ENCODE assay signal across 23 mouse cellular contexts in the genomic region with DNA sequence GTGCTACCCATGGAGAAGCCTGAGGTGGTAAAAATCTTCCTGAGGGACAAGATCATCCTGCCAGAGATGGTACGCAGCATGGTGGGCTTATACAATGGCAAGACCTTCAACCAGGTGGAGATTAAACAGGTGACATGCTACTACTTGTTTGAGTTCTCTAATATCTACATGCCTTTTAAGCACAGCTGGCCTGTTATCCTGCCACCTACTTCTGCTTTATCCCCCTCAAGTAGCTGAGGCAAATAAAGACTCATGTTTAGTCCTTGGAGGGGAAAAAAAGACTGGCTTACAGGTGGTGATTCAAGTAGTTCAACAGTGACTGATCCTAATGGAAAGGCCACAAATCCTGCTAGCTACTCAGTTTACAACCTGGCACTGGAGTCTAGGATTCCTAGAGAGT. TPM values are rescaled to one million over a fixed set of nuclear protein-coding genes. Genes with fewer than 3 reads are reported as not detected.
A peak's percentile ranks its signal among the peaks of the same experiment; 100 is the strongest.
DNase-seq lines count a peak whose midpoint lies in the region; ATAC-seq and TF ChIP-seq lines count a peak whose summit lies in the region.
"Had no signal": no experiment of that assay in that cellular context is flagged by ENCODE, and none has a peak within 500 bp of the region (broad histone marks: within the 10 kb centered on the region; RNA-seq: fewer than 3 reads in every experiment).

No protein-coding gene starts in this region.

- H3K4me3 ChIP-seq in heart, embryonic 11.5 days (ENCODE audit: low read depth, low read length) = no peak overlapping the region
- no peak overlapping the region for H3K4me3 ChIP-seq in ES-E14 (ENCODE audit: insufficient read depth in 1 of 2, low read depth in 1 of 2, low read length in 2 of 2, poor library complexity in 1 of 2, severe bottlenecking in 1 of 2)
- no peak overlapping the region for H3K4me3 ChIP-seq in forebrain, embryonic 11.5 days (ENCODE audit: low read depth, low read length)
- H3K4me3 ChIP-seq: embryonic facial prominence, embryonic 10.5 days; embryonic facial prominence, embryonic 12.5 days; forebrain, embryonic 12.5 days had no signal

- no peaks in the 10 kb centered on the region for H3K9me3 ChIP-seq in heart, embryonic 11.5 days (replicated peaks; ENCODE audit: control insufficient read depth, low read length)
- H3K9me3 ChIP-seq in ES-E14 (ENCODE audit: control insufficient read depth, insufficient read depth, low read depth, low read length) = no peaks in the 10 kb centered on the region
- H3K9me3 ChIP-seq in forebrain, embryonic 11.5 days (ENCODE audit: control insufficient read depth, low read length) = no peaks in the 10 kb centered on the region
- H3K9me3 ChIP-seq: embryonic facial prominence, embryonic 10.5 days; embryonic facial prominence, embryonic 12.5 days; forebrain, embryonic 12.5 days had no signal

- no peak for ATAC-seq in heart, embryonic 11.5 days (replicated peaks; ENCODE audit: insufficient number of reproducible peaks, low FRiP score, low TSS enrichment)
- ATAC-seq in forebrain, embryonic 11.5 days (replicated peaks; ENCODE audit: low FRiP score) = no peak
- ATAC-seq: activated CD4-positive, CD25-positive, alpha-beta regulatory T cell, adult 4 months; CD4-positive, CD25-positive, alpha-beta regulatory T cell, adult 4 months; forebrain, embryonic 14.5 days; forebrain, embryonic 16.5 days; Patski had no signal

- WGBS in heart, embryonic 11.5 days (ENCODE audit: insufficient replicate concordance) = 96% methylated on average over 1 of the region's 1 CpGs
- 93% methylated on average over 1 of the region's 1 CpGs for WGBS in forebrain, embryonic 11.5 days

- in situ Hi-C loops in ES-E14 (cut with MboI; ENCODE audit: low sequenced_read_pairs in 2 of 2, unreplicated experiment in 2 of 2) = no loop called here

- peak; percentile 59 for DNase-seq in heart, adult 11 months
- no peak for DNase-seq in ES-E14 (ENCODE audit: low read depth, low spot score)
- no peak for DNase-seq in forebrain, embryonic 11.5 days (ENCODE audit: low spot score)
- DNase-seq in frontal cortex, postnatal 36 days (ENCODE audit: low spot score in 2 of 2) = no peak
- DNase-seq: adrenal gland, adult 8-10 months; adrenal gland, postnatal 14 days; adrenal gland, postnatal 36 days; B cell, adult 2 months; cerebellum, adult 11-12 months; cerebellum, adult 2 months; cerebellum, adult 9-10 months; cerebellum, postnatal 10 days; cerebellum, postnatal 25 days had no signal

- H3K36me3 ChIP-seq in heart, embryonic 11.5 days (ENCODE audit: control insufficient read depth, insufficient read depth, low read length) = 0 out of 2 replicates have a peak, but pooled peaks cover 2% of the 10 kb centered on the region
- peaks cover 7% of the 10 kb centered on the region for H3K36me3 ChIP-seq in ES-E14 (ENCODE audit: control insufficient read depth, insufficient read depth, low read length, poor library complexity, severe bottlenecking)
- no peaks in the 10 kb centered on the region for H3K36me3 ChIP-seq in forebrain, embryonic 11.5 days (ENCODE audit: control insufficient read depth, insufficient read depth, low read length)
- H3K36me3 ChIP-seq: forebrain, embryonic 12.5 days had no signal

- H3K27ac ChIP-seq in heart, embryonic 11.5 days (ENCODE audit: low read depth, low read length) = no peak overlapping the region
- 0 out of 2 replicates have a peak overlapping the region, but pooled peaks have one; percentile 36 for H3K27ac ChIP-seq in ES-E14 (ENCODE audit: insufficient read depth, low read depth, low read length, poor library complexity, severe bottlenecking)
- no peak overlapping the region for H3K27ac ChIP-seq in forebrain, embryonic 11.5 days (ENCODE audit: low read depth, low read length)
- H3K27ac ChIP-seq: embryonic facial prominence, embryonic 10.5 days; embryonic facial prominence, embryonic 12.5 days; forebrain, embryonic 12.5 days had no signal

- no peaks in the 10 kb centered on the region for H3K4me1 ChIP-seq in heart, embryonic 11.5 days (ENCODE audit: control insufficient read depth, insufficient read depth, low read length)
- peaks cover 11% of the 10 kb centered on the region in 2 experiments; a peak in 3 of 4 replicates for H3K4me1 ChIP-seq in ES-E14 (ENCODE audit: control insufficient read depth in 2 of 2, insufficient read depth in 2 of 2, low read length in 2 of 2, poor library complexity in 1 of 2)
- no peaks in the 10 kb centered on the region for H3K4me1 ChIP-seq in forebrain, embryonic 11.5 days (replicated peaks; ENCODE audit: control insufficient read depth, insufficient read depth, low read length)
- H3K4me1 ChIP-seq: embryonic facial prominence, embryonic 10.5 days; embryonic facial prominence, embryonic 12.5 days; forebrain, embryonic 12.5 days had no signal

- H3K27me3 ChIP-seq in heart, embryonic 11.5 days (ENCODE audit: control insufficient read depth, insufficient read depth, low read length) = no peaks in the 10 kb centered on the region
- no peaks in the 10 kb centered on the region for H3K27me3 ChIP-seq in forebrain, embryonic 11.5 days (ENCODE audit: control insufficient read depth, insufficient read depth, low read length)
- H3K27me3 ChIP-seq: CH12.LX; embryonic facial prominence, embryonic 12.5 days; forebrain, embryonic 12.5 days; Patski had no signal

- no peak overlapping the region for H3K9ac ChIP-seq in heart, embryonic 11.5 days (ENCODE audit: low read depth, low read length)
- no peak overlapping the region for H3K9ac ChIP-seq in ES-E14 (ENCODE audit: insufficient read depth, low read depth, low read length, poor library complexity, severe bottlenecking)
- H3K9ac ChIP-seq in forebrain, embryonic 11.5 days (ENCODE audit: low read length) = no peak overlapping the region
- H3K9ac ChIP-seq: embryonic facial prominence, embryonic 12.5 days; forebrain, embryonic 12.5 days had no signal

- no peak overlapping the region for H3K4me2 ChIP-seq in heart, embryonic 11.5 days
- no peak overlapping the region for H3K4me2 ChIP-seq in forebrain, embryonic 11.5 days (ENCODE audit: low read depth, low read length, severe bottlenecking)
- H3K4me2 ChIP-seq: embryonic facial prominence, embryonic 12.5 days; forebrain, embryonic 12.5 days had no signal

TF ChIP-seq in ES-E14, 5 proteins besides CTCF, POLR2A, EP300 and RAD21:
- TF ChIP-seq HCFC1 (IDR thresholded peaks at IDR 0.05; ENCODE audit: borderline replicate concordance, insufficient read depth, low read length) (no peak), ZC3H11A (IDR thresholded peaks at IDR 0.05; ENCODE audit: borderline replicate concordance, low read depth, low read length) (no peak), CHD2 (IDR thresholded peaks at IDR 0.05; ENCODE audit: low read depth, low read length) (no peak), MAFK (IDR thresholded peaks at IDR 0.05; ENCODE audit: insufficient read depth, low read depth, low read length) (no peak)

RNA-seq across cellular contexts. Expression of gene Ube2g1, which starts 11.4 kb away (rescaled TPM):
- 68.3 and 68.8 TPM in 2 replicates for polyA plus RNA-seq in heart, embryonic 11.5 days (2014; fragmentation: Nextera tagmentation; extraction: Ambion mirVana)
- 24.2 and 27.9 TPM in 2 replicates for total RNA-seq in ES-E14 (2012; rRNA removed)
- 105 and 110 TPM in 2 replicates for polyA plus RNA-seq in forebrain, embryonic 11.5 days (2014; fragmentation: Nextera tagmentation; extraction: Ambion mirVana)
